Mouse (Mus musculus) ZHBTc4 (cell line): ENCODE results near the gene Rpl9-ps6.

Experiments used
- DNase-seq: peaks from one replicate; pipeline ENCODE4 v3.0.0-alpha.2; 2011; ENCODE audit warnings: low read depth, low spot score

Gene Rpl9-ps6

GRCm38 (mm10) chr19:32466478-32466877 lies at the start of gene Rpl9-ps6:
Rpl9-ps6 (minus strand) TSS chr19:32466578.
- DNase-seq: no peak

GRCm38 (mm10) chr19:32512518-32512917 lies 46.1 kb upstream of the Rpl9-ps6 start:
- peak; percentile 61 for DNase-seq

- DNase-seq: no peak
Observed at GRCm38 (mm10) chr19:32510962-32511361, 44.6 kb upstream of the Rpl9-ps6 start.

GRCm38 (mm10) chr19:32510267-32510666 lies 43.9 kb upstream of the Rpl9-ps6 start:
- DNase-seq: no peak

GRCm38 (mm10) chr19:32507526-32507925 lies 41.1 kb upstream of the Rpl9-ps6 start:
- peak; percentile 49 for DNase-seq

- DNase-seq: no peak
Observed at GRCm38 (mm10) chr19:32507100-32507499, 40.7 kb upstream of the Rpl9-ps6 start.

GRCm38 (mm10) chr19:32506514-32506913 lies 40.1 kb upstream of the Rpl9-ps6 start:
- no peak for DNase-seq

GRCm38 (mm10) chr19:32506081-32506480 lies 39.7 kb upstream of the Rpl9-ps6 start:
- DNase-seq: no peak

- DNase-seq: peak; percentile 46
Observed at GRCm38 (mm10) chr19:32501414-32501813, 35.0 kb upstream of the Rpl9-ps6 start.

- no peak for DNase-seq
Observed at GRCm38 (mm10) chr19:32498002-32498401, 31.6 kb upstream of the Rpl9-ps6 start.

GRCm38 (mm10) chr19:32497411-32497810 lies 31.0 kb upstream of the Rpl9-ps6 start:
- no peak for DNase-seq

- DNase-seq: no peak
Observed at GRCm38 (mm10) chr19:32495034-32495433, 28.7 kb upstream of the Rpl9-ps6 start.

- DNase-seq: no peak
Observed at GRCm38 (mm10) chr19:32494611-32495010, 28.2 kb upstream of the Rpl9-ps6 start.

GRCm38 (mm10) chr19:32493471-32493870 lies 27.1 kb upstream of the Rpl9-ps6 start:
- no peak for DNase-seq

- no peak for DNase-seq
Observed at GRCm38 (mm10) chr19:32492981-32493380, 26.6 kb upstream of the Rpl9-ps6 start.

- DNase-seq: no peak
Observed at GRCm38 (mm10) chr19:32492339-32492738, 26.0 kb upstream of the Rpl9-ps6 start.

GRCm38 (mm10) chr19:32490976-32491375 lies 24.6 kb upstream of the Rpl9-ps6 start:
- DNase-seq: no peak

GRCm38 (mm10) chr19:32489166-32489895 lies 23.0 kb upstream of the Rpl9-ps6 start:
- DNase-seq: no peak

GRCm38 (mm10) chr19:32487595-32488255 lies 21.3 kb upstream of the Rpl9-ps6 start:
- DNase-seq: no peak

GRCm38 (mm10) chr19:32486106-32486724 lies 19.8 kb upstream of the Rpl9-ps6 start:
- peak; percentile 72 for DNase-seq

GRCm38 (mm10) chr19:32485681-32486105 lies 19.3 kb upstream of the Rpl9-ps6 start, which contains the start of gene Minpp1:
Minpp1 (plus strand) TSS chr19:32485769.
- DNase-seq: peak; percentile 87

GRCm38 (mm10) chr19:32484941-32485660 lies 18.7 kb upstream of the Rpl9-ps6 start:
- DNase-seq: peak; percentile 36
